Mouse (Mus musculus): Measurements from ENCODE around the gene P2ry1. TPM values are rescaled to one million over a fixed set of nuclear protein-coding genes. Genes with fewer than 3 reads are reported as not detected.

Gene P2ry1
- polyA plus RNA-seq, 2 experiments = 2.6 to 3.0 TPM

GRCm38 (mm10) chr3:60974944-60975343 is 27.7 kb upstream of the P2ry1 start:
- no peaks in the 10 kb centered on the region for H3K36me3 ChIP-seq (ENCODE audit: control insufficient read depth, insufficient read depth, low read length)
- no peak for TF ChIP-seq POLR2A (IDR thresholded peaks at IDR 0.05; ENCODE audit: borderline replicate concordance, extremely low read depth, insufficient read depth, insufficient read length)
- H3K4me3 ChIP-seq (replicated peaks; ENCODE audit: low read length) = no peak overlapping the region
- DNase-seq (ENCODE audit: low spot score) (no peak), ATAC-seq (ENCODE audit: low FRiP score, low read depth) (no peak)
- no peak overlapping the region for H3K9ac ChIP-seq (ENCODE audit: low read depth, low read length, severe bottlenecking)
- H3K4me2 ChIP-seq (replicated peaks; ENCODE audit: low read depth, low read length, severe bottlenecking) = no peak overlapping the region
- no peak overlapping the region for H3K27ac ChIP-seq (replicated peaks; ENCODE audit: low read depth, low read length)
- H3K9me3 ChIP-seq (ENCODE audit: control insufficient read depth, low read length) = no peaks in the 10 kb centered on the region
- H3K27me3 ChIP-seq (ENCODE audit: control insufficient read depth, insufficient read depth, low read length) = no peaks in the 10 kb centered on the region
- no peaks in the 10 kb centered on the region for H3K4me1 ChIP-seq (ENCODE audit: control insufficient read depth, insufficient read depth, low read length)
- WGBS = 77% methylated on average over 1 of the region's 1 CpGs

- H3K9ac ChIP-seq (ENCODE audit: low read depth, low read length, severe bottlenecking) = no peak overlapping the region
- no peak overlapping the region for H3K4me3 ChIP-seq (replicated peaks; ENCODE audit: low read length)
- TF ChIP-seq POLR2A (IDR thresholded peaks at IDR 0.05; ENCODE audit: borderline replicate concordance, extremely low read depth, insufficient read depth, insufficient read length) = no peak
- ATAC-seq (ENCODE audit: low FRiP score, low read depth) = no peak
- 84% methylated on average over 3 of the region's 3 CpGs for WGBS
- no peak overlapping the region for H3K4me2 ChIP-seq (replicated peaks; ENCODE audit: low read depth, low read length, severe bottlenecking)
- DNase-seq (ENCODE audit: low spot score) = no peak
- H3K4me1 ChIP-seq (ENCODE audit: control insufficient read depth, insufficient read depth, low read length) = no peaks in the 10 kb centered on the region
- no peaks in the 10 kb centered on the region for H3K27me3 ChIP-seq (ENCODE audit: control insufficient read depth, insufficient read depth, low read length)
- H3K36me3 ChIP-seq (ENCODE audit: control insufficient read depth, insufficient read depth, low read length) = no peaks in the 10 kb centered on the region
- H3K9me3 ChIP-seq (ENCODE audit: control insufficient read depth, low read length) = no peaks in the 10 kb centered on the region
- no peak overlapping the region for H3K27ac ChIP-seq (replicated peaks; ENCODE audit: low read depth, low read length)
Measured at GRCm38 (mm10) chr3:60982109-60982508, 20.5 kb upstream of the P2ry1 start.

GRCm38 (mm10) chr3:60998064-60998463 is 4.5 kb upstream of the P2ry1 start:
- Histone ChIP-seq H3K9ac (ENCODE audit: low read depth, low read length, severe bottlenecking) (no peak overlapping the region), H3K9me3 (ENCODE audit: control insufficient read depth, low read length) (no peaks in the 10 kb centered on the region), H3K36me3 (ENCODE audit: control insufficient read depth, insufficient read depth, low read length) (no peaks in the 10 kb centered on the region), H3K4me3 (replicated peaks; ENCODE audit: low read length) (no peak overlapping the region), H3K4me2 (replicated peaks; ENCODE audit: low read depth, low read length, severe bottlenecking) (no peak overlapping the region), H3K4me1 (ENCODE audit: control insufficient read depth, insufficient read depth, low read length) (no peaks in the 10 kb centered on the region), H3K27ac (replicated peaks; ENCODE audit: low read depth, low read length) (no peak overlapping the region), H3K27me3 (ENCODE audit: control insufficient read depth, insufficient read depth, low read length) (peaks cover 12% of the 10 kb centered on the region; the same call in 1 of the 2 replicates)
- DNase-seq (ENCODE audit: low spot score) (no peak), ATAC-seq (ENCODE audit: low FRiP score, low read depth) (no peak)
- WGBS = 80% methylated on average over 3 of the region's 3 CpGs
- no peak for TF ChIP-seq POLR2A (IDR thresholded peaks at IDR 0.05; ENCODE audit: borderline replicate concordance, extremely low read depth, insufficient read depth, insufficient read length)

GRCm38 (mm10) chr3:60999715-61000114 is 2.9 kb upstream of the P2ry1 start:
- no peaks in the 10 kb centered on the region for H3K36me3 ChIP-seq (ENCODE audit: control insufficient read depth, insufficient read depth, low read length)
- no peak overlapping the region for H3K4me2 ChIP-seq (replicated peaks; ENCODE audit: low read depth, low read length, severe bottlenecking)
- no peak for TF ChIP-seq POLR2A (IDR thresholded peaks at IDR 0.05; ENCODE audit: borderline replicate concordance, extremely low read depth, insufficient read depth, insufficient read length)
- H3K27ac ChIP-seq (replicated peaks; ENCODE audit: low read depth, low read length) = no peak overlapping the region
- no peaks in the 10 kb centered on the region for H3K9me3 ChIP-seq (ENCODE audit: control insufficient read depth, low read length)
- ATAC-seq (ENCODE audit: low FRiP score, low read depth) (no peak), DNase-seq (ENCODE audit: low spot score) (no peak)
- H3K4me3 ChIP-seq (replicated peaks; ENCODE audit: low read length) = no peak overlapping the region
- H3K4me1 ChIP-seq (ENCODE audit: control insufficient read depth, insufficient read depth, low read length) = no peaks in the 10 kb centered on the region
- H3K9ac ChIP-seq (ENCODE audit: low read depth, low read length, severe bottlenecking) = no peak overlapping the region
- H3K27me3 ChIP-seq (ENCODE audit: control insufficient read depth, insufficient read depth, low read length) = peaks cover 25% of the 10 kb centered on the region

- 73% methylated on average over 4 of the region's 4 CpGs for WGBS
- TF ChIP-seq POLR2A (IDR thresholded peaks at IDR 0.05; ENCODE audit: borderline replicate concordance, extremely low read depth, insufficient read depth, insufficient read length) = no peak
- H3K9ac ChIP-seq (ENCODE audit: low read depth, low read length, severe bottlenecking) = no peak overlapping the region
Measured at GRCm38 (mm10) chr3:61000747-61001146, 1.8 kb upstream of the P2ry1 start.

More at GRCm38 (mm10) chr3:61000747-61001146, 1.8 kb upstream of the P2ry1 start:
- ATAC-seq (ENCODE audit: low FRiP score, low read depth) (no peak), DNase-seq (ENCODE audit: low spot score) (no peak)
- Histone ChIP-seq H3K4me2 (replicated peaks; ENCODE audit: low read depth, low read length, severe bottlenecking) (no peak overlapping the region), H3K9me3 (ENCODE audit: control insufficient read depth, low read length) (no peaks in the 10 kb centered on the region), H3K36me3 (ENCODE audit: control insufficient read depth, insufficient read depth, low read length) (no peaks in the 10 kb centered on the region), H3K27ac (replicated peaks; ENCODE audit: low read depth, low read length) (no peak overlapping the region), H3K4me3 (replicated peaks; ENCODE audit: low read length) (no peak overlapping the region), H3K4me1 (ENCODE audit: control insufficient read depth, insufficient read depth, low read length) (no peaks in the 10 kb centered on the region), H3K27me3 (ENCODE audit: control insufficient read depth, insufficient read depth, low read length) (peaks cover 25% of the 10 kb centered on the region)

Data from limb, embryonic 14.5 days (tissue).